Mouse (Mus musculus): ENCODE data around the gene Pou2f3.

DNA sequence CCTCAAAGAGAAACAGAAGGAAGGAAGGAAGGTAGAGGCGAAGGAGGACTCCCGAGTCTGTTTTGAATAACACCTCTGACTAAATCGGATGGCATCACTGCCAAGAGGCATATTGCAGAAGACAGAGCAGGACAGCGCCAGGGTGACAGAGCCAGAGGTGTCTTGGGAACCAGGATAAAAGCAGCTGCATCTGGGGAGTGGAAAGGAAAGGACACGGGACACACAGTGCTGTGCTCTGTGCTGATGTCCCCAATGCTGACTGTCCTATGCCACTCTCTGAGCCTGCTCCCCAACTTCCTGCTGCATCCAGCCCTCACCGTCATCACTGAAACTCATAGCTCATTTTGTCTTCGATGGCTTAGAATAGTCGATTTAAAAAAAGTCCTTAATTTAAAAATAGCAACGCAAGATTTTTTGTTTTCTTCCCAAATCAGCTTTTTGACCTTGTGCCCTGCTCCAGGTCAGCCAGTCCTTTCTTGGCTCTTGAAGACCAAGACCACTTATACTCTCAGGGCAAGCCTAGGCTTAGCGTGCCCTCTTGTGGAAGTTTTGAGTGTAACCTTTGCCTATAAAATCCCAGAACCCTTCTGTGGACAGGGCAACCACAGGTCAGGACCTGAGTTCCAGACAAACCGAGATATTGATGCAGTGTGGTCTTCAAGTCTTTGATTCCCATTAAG, 742 bp upstream of the Pou2f3 start:
- no peak for TF ChIP-seq MYOG (IDR thresholded peaks at IDR 0.05; ENCODE audit: control insufficient read depth in 1 of 3, insufficient read depth in 1 of 3, insufficient read length in 2 of 3, low read depth in 2 of 3)
- TF ChIP-seq POLR2A (IDR thresholded peaks at IDR 0.05; ENCODE audit: insufficient read length, low read depth), result no peak

Measured in myocyte (in vitro differentiated cells).